Comparison of ENCODE assay signal across 8 mouse cellular contexts in genomic region chr17:74323844-74324243, GRCm38 (mm10). TPM values are rescaled to one million over a fixed set of nuclear protein-coding genes. Genes with fewer than 3 reads are reported as not detected.
DNase-seq lines count a peak whose midpoint lies in the region; ATAC-seq and TF ChIP-seq lines count a peak whose summit lies in the region.

Dpy30 (minus strand) TSS chr17:74323944.

- no peak for ATAC-seq in lung, embryonic 16.5 days (ENCODE audit: low read depth)
- no peak for ATAC-seq in embryonic facial prominence, embryonic 13.5 days (ENCODE audit: insufficient number of reproducible peaks, insufficient read depth, low FRiP score, low TSS enrichment, low read depth)
- no peak for ATAC-seq in heart, embryonic 15.5 days (replicated peaks; ENCODE audit: insufficient number of reproducible peaks, insufficient read depth, low FRiP score, low read depth)

- no peaks in the 10 kb centered on the region for H3K36me3 ChIP-seq in lung, embryonic 16.5 days (ENCODE audit: control insufficient read depth, insufficient read depth, low read length)
- H3K36me3 ChIP-seq in embryonic facial prominence, embryonic 13.5 days, result no peaks in the 10 kb centered on the region
- H3K36me3 ChIP-seq in heart, embryonic 15.5 days, result no peaks in the 10 kb centered on the region
- H3K36me3 ChIP-seq in myocyte (ENCODE audit: control insufficient read depth, insufficient read depth), result no peaks in the 10 kb centered on the region

- no peaks in the 10 kb centered on the region for H3K27me3 ChIP-seq in lung, embryonic 16.5 days (ENCODE audit: control insufficient read depth, insufficient read depth, low read depth, low read length)
- H3K27me3 ChIP-seq in embryonic facial prominence, embryonic 13.5 days, result no peaks in the 10 kb centered on the region
- no peaks in the 10 kb centered on the region for H3K27me3 ChIP-seq in heart, embryonic 15.5 days
- no peaks in the 10 kb centered on the region for H3K27me3 ChIP-seq in myocyte (ENCODE audit: control insufficient read depth, insufficient read depth, insufficient read length)

- 69% methylated on average over 2 of the region's 2 CpGs for WGBS in lung, embryonic 16.5 days
- WGBS in embryonic facial prominence, embryonic 13.5 days, result 73% methylated on average over 2 of the region's 2 CpGs
- 74% methylated on average over 2 of the region's 2 CpGs for WGBS in heart, embryonic 15.5 days

- H3K27ac ChIP-seq in lung, embryonic 16.5 days (ENCODE audit: low read length), result no peak within 1 kb of the TSS
- no peak within 1 kb of the TSS for H3K27ac ChIP-seq in embryonic facial prominence, embryonic 13.5 days
- no peak within 1 kb of the TSS for H3K27ac ChIP-seq in heart, embryonic 15.5 days

- H3K4me1 ChIP-seq in lung, embryonic 16.5 days (replicated peaks; ENCODE audit: control insufficient read depth, insufficient read depth, low read length), result no peaks in the 10 kb centered on the region
- H3K4me1 ChIP-seq in embryonic facial prominence, embryonic 13.5 days, result no peaks in the 10 kb centered on the region
- H3K4me1 ChIP-seq in heart, embryonic 15.5 days (replicated peaks), result no peaks in the 10 kb centered on the region

- H3K79me2 ChIP-seq in myocyte (ENCODE audit: control insufficient read depth, insufficient read depth), result no peaks in the 10 kb centered on the region

- no peak within 1 kb of the TSS for H3K4me2 ChIP-seq in lung, embryonic 16.5 days (ENCODE audit: low read depth, low read length)
- H3K4me2 ChIP-seq in embryonic facial prominence, embryonic 13.5 days, result no peak within 1 kb of the TSS
- H3K4me2 ChIP-seq in heart, embryonic 15.5 days, result no peak within 1 kb of the TSS
- H3K4me2 ChIP-seq in myocyte (ENCODE audit: low read depth), result no peak within 1 kb of the TSS

- no peak within 1 kb of the TSS for H3ac ChIP-seq in myocyte (ENCODE audit: control insufficient read depth, insufficient read length)

- no peak for DNase-seq in lung, postnatal 4 days
- no peak for DNase-seq in left cerebral cortex, postnatal 25 days (ENCODE audit: low spot score in 2 of 2)
- no peak for DNase-seq in cerebellum, adult 18-20 months
- DNase-seq in cerebellum, postnatal 36 days, result no peak

- H3K4me3 ChIP-seq in lung, embryonic 16.5 days (ENCODE audit: low read length), result no peak within 1 kb of the TSS
- no peak within 1 kb of the TSS for H3K4me3 ChIP-seq in embryonic facial prominence, embryonic 13.5 days
- no peak within 1 kb of the TSS for H3K4me3 ChIP-seq in heart, embryonic 15.5 days
- H3K4me3 ChIP-seq in myocyte, result no peak within 1 kb of the TSS

- H3K9me3 ChIP-seq in lung, embryonic 16.5 days (ENCODE audit: control insufficient read depth, low read length), result no peaks in the 10 kb centered on the region
- H3K9me3 ChIP-seq in embryonic facial prominence, embryonic 13.5 days, result no peaks in the 10 kb centered on the region
- no peaks in the 10 kb centered on the region for H3K9me3 ChIP-seq in heart, embryonic 15.5 days (replicated peaks)

- intact Hi-C loops in left cerebral cortex, postnatal 25 days (cut with DNase I), result no loop called here

- no peak for TF ChIP-seq POLR2A in myocyte (IDR thresholded peaks at IDR 0.05; ENCODE audit: insufficient read length, low read depth)

- no peak within 1 kb of the TSS for H3K9ac ChIP-seq in lung, embryonic 16.5 days (ENCODE audit: low read length)
- H3K9ac ChIP-seq in embryonic facial prominence, embryonic 13.5 days, result no peak within 1 kb of the TSS
- no peak within 1 kb of the TSS for H3K9ac ChIP-seq in heart, embryonic 15.5 days

TF ChIP-seq in myocyte, 11 proteins besides CTCF, POLR2A, EP300 and RAD21:
- TF ChIP-seq MYOD1 (IDR thresholded peaks at IDR 0.05; ENCODE audit: control insufficient read depth in 1 of 3, insufficient read length in 2 of 3, low read depth in 2 of 3) (no peak), POLR2AphosphoS2 (IDR thresholded peaks at IDR 0.05; ENCODE audit: insufficient read length, low read depth) (no peak), E2F4 (IDR thresholded peaks at IDR 0.05; ENCODE audit: insufficient read depth) (no peak), MAX (IDR thresholded peaks at IDR 0.05; ENCODE audit: low read depth) (no peak), SRF (IDR thresholded peaks at IDR 0.05; ENCODE audit: control insufficient read depth, insufficient read length, low read depth) (no peak), TCF12 (IDR thresholded peaks at IDR 0.05; ENCODE audit: insufficient read depth, poor library complexity, severe bottlenecking) (no peak), USF1 (IDR thresholded peaks at IDR 0.05; ENCODE audit: low read depth) (no peak), TCF3 (IDR thresholded peaks at IDR 0.05; ENCODE audit: insufficient read length, low read depth) (no peak), MYOG (IDR thresholded peaks at IDR 0.05; ENCODE audit: control insufficient read depth in 1 of 3, insufficient read depth in 1 of 3, insufficient read length in 2 of 3, low read depth in 2 of 3) (no peak), CEBPB (IDR thresholded peaks at IDR 0.05; ENCODE audit: insufficient read depth, poor library complexity, severe bottlenecking) (no peak), REST (IDR thresholded peaks at IDR 0.05; ENCODE audit: insufficient read depth, insufficient read length) (no peak)

RNA-seq across cellular contexts. Expression of gene Dpy30, which starts in this region (rescaled TPM):
- 212 and 222 TPM in 2 replicates for polyA plus RNA-seq in lung, embryonic 16.5 days (2015; fragmentation: Nextera tagmentation; extraction: Ambion mirVana)
- polyA plus RNA-seq in embryonic facial prominence, embryonic 13.5 days (2015; fragmentation: Nextera tagmentation; extraction: Ambion mirVana), result 226 and 247 TPM in 2 replicates
- 156 and 195 TPM in 2 replicates for polyA plus RNA-seq in heart, embryonic 15.5 days (2015; fragmentation: Nextera tagmentation; extraction: Ambion mirVana)
- total RNA-seq in left cerebral cortex, postnatal 25 days (2021), result 10 to 100 TPM; 43.9 to 50.5 TPM
- 57.9 TPM for polyA plus RNA-seq in myocyte (2012; fragmentation: generic; extraction: Trizol)
